Mouse (Mus musculus) spleen, adult 2 months (tissue): Measurements from ENCODE around the gene Gm37240. TPM values are rescaled to one million over a fixed set of nuclear protein-coding genes. Genes with fewer than 3 reads are reported as not detected.

Experiments used
- DNase-seq, 2 experiments: peaks; one replicate each; pipeline versions ENCODE4 v3.0.0 to v3.0.0-alpha.2; 2012 to 2021; ENCODE audit warnings: low spot score in 2 of 2, low read depth in 1 of 2
- H3K27ac ChIP-seq: fragments of 200-500 bp; 2 replicates; pipeline ENCODE4 v1.5.1; 2012; ENCODE audit warnings: low read length, inconsistent platforms; ENCODE audit not compliant: insufficient read depth
- H3K27me3 ChIP-seq: fragments of 200-500 bp; 2 replicates; pipeline ENCODE4 v1.6.1; 2012; ENCODE audit warnings: mild to moderate bottlenecking, moderate library complexity, low read length, inconsistent platforms; ENCODE audit not compliant: control insufficient read depth, insufficient read depth
- H3K36me3 ChIP-seq: fragments of 200-500 bp; 2 replicates; pipeline ENCODE4 v1.6.1; 2012; ENCODE audit warnings: mild to moderate bottlenecking, low read length, inconsistent platforms; ENCODE audit not compliant: control insufficient read depth, insufficient read depth
- H3K4me1 ChIP-seq: fragments of 200-500 bp; 2 replicates; pipeline ENCODE4 v1.6.1; 2011; ENCODE audit warnings: inconsistent platforms; ENCODE audit not compliant: control insufficient read depth, insufficient read depth, insufficient read length
- H3K4me3 ChIP-seq: fragments of 200-500 bp; 2 replicates; pipeline ENCODE4 v1.5.1; 2011; ENCODE audit warnings: mild to moderate bottlenecking, inconsistent platforms; ENCODE audit not compliant: insufficient read depth, insufficient read length; ENCODE audit errors: extremely low read depth
- CTCF ChIP-seq: fragments of 200-500 bp; IDR thresholded peaks from 2 replicates; pipeline ENCODE4 v1.5.1; 2011; ENCODE audit warnings: mild to moderate bottlenecking, inconsistent platforms; ENCODE audit not compliant: insufficient read depth, insufficient read length, insufficient replicate concordance; ENCODE audit errors: extremely low read depth
- POLR2A ChIP-seq: fragments of 200-500 bp; IDR thresholded peaks from 2 replicates; pipeline ENCODE4 v1.6.1; 2011; ENCODE audit warnings: low read depth, low read length, inconsistent platforms
- WGBS: fragments of 180-500 bp; shearing (Covaris S2); methylation state at CpG from one replicate; pipeline ENCODE4 v1.1.7; 2018; 5-methylcytosine and 5-hydroxymethylcytosine counted together
- polyA plus RNA-seq: library from polyadenylated mRNA; depleted of rRNA; stranded (reverse); fragments of >200 nt; gene quantifications from 2 replicates; pipeline ENCODE4 v1.2.3, GENCODE M21; 2012

The Gm37240 gene
- polyA plus RNA-seq, 1 experiment = 1.1 TPM

GRCm38 (mm10) chr3:84914284-84914683 is 973.0 kb downstream of the Gm37240 start:
- H3K36me3 ChIP-seq = 0 out of 2 replicates have a peak, but pooled peaks cover 1% of the 10 kb centered on the region
- H3K4me3 ChIP-seq = no peak overlapping the region
- no peaks in the 10 kb centered on the region for H3K4me1 ChIP-seq
- H3K27ac ChIP-seq = no peak overlapping the region
- WGBS = 50% methylated on average over 1 of the region's 1 CpGs
- TF ChIP-seq POLR2A (no peak), CTCF (no peak)
- no peaks in the 10 kb centered on the region for H3K27me3 ChIP-seq
- DNase-seq = no peak

GRCm38 (mm10) chr3:84906528-84906927 is 980.8 kb downstream of the Gm37240 start:
- TF ChIP-seq CTCF (no peak), POLR2A (no peak)
- Histone ChIP-seq H3K4me3 (no peak overlapping the region), H3K27me3 (no peaks in the 10 kb centered on the region), H3K4me1 (no peaks in the 10 kb centered on the region), H3K36me3 (peaks cover 4% of the 10 kb centered on the region; the same call in 1 of the 2 replicates), H3K27ac (no peak overlapping the region)
- WGBS = 14% methylated on average over 1 of the region's 1 CpGs
- DNase-seq = peak; percentile 18 to 26

- no peak for TF ChIP-seq CTCF
- TF ChIP-seq POLR2A = no peak
- Histone ChIP-seq H3K27ac (no peak overlapping the region), H3K36me3 (no peaks in the 10 kb centered on the region), H3K27me3 (no peaks in the 10 kb centered on the region), H3K4me1 (no peaks in the 10 kb centered on the region), H3K4me3 (no peak overlapping the region)
- WGBS = 90% methylated on average over 8 of the region's 8 CpGs
- no peak for DNase-seq
Observed at GRCm38 (mm10) chr3:84897952-84898351, 989.4 kb downstream of the Gm37240 start.

- Histone ChIP-seq H3K27me3 (no peaks in the 10 kb centered on the region), H3K27ac (no peak overlapping the region), H3K4me3 (no peak overlapping the region), H3K4me1 (no peaks in the 10 kb centered on the region), H3K36me3 (peaks cover 2% of the 10 kb centered on the region; the same call in 1 of the 2 replicates)
- no peak for TF ChIP-seq CTCF
- no peak for TF ChIP-seq POLR2A
- WGBS = 98% methylated on average over 5 of the region's 5 CpGs
- DNase-seq = no peak
Observed at GRCm38 (mm10) chr3:84890983-84891382, 996.3 kb downstream of the Gm37240 start.

GRCm38 (mm10) chr3:84889648-84890047 is 997.7 kb downstream of the Gm37240 start:
- DNase-seq = no peak
- Histone ChIP-seq H3K4me3 (no peak overlapping the region), H3K4me1 (no peaks in the 10 kb centered on the region), H3K27me3 (no peaks in the 10 kb centered on the region), H3K36me3 (peaks cover 2% of the 10 kb centered on the region; the same call in 1 of the 2 replicates), H3K27ac (no peak overlapping the region)
- TF ChIP-seq CTCF = no peak
- TF ChIP-seq POLR2A = no peak
- 72% methylated on average over 1 of the region's 1 CpGs for WGBS

DNA sequence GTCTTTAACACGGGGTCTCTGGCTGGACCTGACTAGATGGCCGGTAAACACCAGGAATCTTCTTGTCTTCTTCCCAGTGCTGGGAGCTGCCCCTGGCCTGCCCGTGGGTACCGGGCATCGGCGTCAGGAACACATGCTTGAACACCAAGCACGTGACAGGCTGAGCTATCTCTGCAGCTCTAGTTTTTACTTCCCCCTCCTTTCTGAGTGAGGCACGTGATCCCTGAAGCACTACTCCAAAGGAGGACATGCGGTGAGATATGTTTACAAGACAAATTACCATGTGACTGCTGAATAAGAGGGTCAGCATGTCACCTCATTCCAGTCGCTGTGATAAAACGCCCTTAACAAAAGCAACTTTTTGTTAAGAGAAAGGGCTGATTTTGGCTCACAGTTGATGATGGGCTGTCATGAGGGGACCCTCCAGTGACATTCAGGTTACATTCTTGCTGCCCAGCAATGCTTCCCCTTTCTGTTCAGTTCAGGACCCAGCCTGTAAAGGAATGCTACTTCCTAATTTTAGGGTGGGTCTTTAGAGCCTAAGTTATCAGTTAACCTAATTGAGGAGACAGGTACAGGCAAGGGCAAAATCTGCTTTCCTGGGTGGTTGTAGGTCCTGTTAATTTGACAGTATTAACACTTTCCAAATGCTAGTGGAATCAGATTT is 1003.4 kb downstream of the Gm37240 start:
- TF ChIP-seq CTCF (no peak), POLR2A (no peak)

GRCm38 (mm10) chr3:84876211-84876610 is 1011.1 kb downstream of the Gm37240 start:
- TF ChIP-seq CTCF (no peak), POLR2A (no peak)
- Histone ChIP-seq H3K4me3 (no peak overlapping the region), H3K36me3 (peaks cover 1% of the 10 kb centered on the region; the same call in 1 of the 2 replicates), H3K4me1 (no peaks in the 10 kb centered on the region), H3K27ac (no peak overlapping the region), H3K27me3 (no peaks in the 10 kb centered on the region)
- no peak for DNase-seq
- WGBS = 94% methylated on average over 4 of the region's 4 CpGs

More for the DNA sequence above, 1003.4 kb downstream of the Gm37240 start:
- Histone ChIP-seq H3K4me1 (no peaks in the 10 kb centered on the region; the same call in 1 of the 2 replicates), H3K27ac (0 out of 2 replicates have a peak overlapping the region, but pooled peaks have one; percentile 8), H3K36me3 (peaks cover 2% of the 10 kb centered on the region; the same call in 1 of the 2 replicates), H3K4me3 (no peak overlapping the region), H3K27me3 (no peaks in the 10 kb centered on the region)
- DNase-seq = peak; percentile 38 to 44
- 29% methylated on average over 11 of the region's 11 CpGs for WGBS
